Mouse (Mus musculus): Measurements from ENCODE around the gene Cpsf2.

DNA sequence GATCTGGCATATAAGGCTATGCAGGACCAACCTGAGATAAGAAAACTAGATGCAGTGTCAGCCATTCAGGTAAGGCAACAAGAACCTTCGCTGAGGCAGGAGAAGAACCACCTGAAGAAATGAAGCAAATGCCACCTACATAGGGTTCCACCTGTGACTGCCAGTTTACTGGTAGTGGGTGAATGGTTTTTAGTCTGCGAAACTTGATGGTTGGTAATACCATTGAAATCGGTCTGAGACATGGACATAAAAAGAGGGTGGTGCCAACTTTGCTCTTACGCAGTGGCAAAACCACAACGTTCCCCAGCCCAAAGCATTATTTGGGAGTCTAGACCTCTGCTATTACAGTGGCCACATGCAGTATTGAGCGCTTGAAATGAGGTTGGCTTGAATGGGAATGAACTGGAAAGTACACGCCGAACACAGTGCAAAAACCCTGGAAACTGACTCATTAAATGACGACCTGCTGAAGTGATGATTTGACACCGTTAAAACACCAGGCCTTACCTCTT, 1.7 kb downstream of the Cpsf2 start:
- no peak for TF ChIP-seq CTCF (IDR thresholded peaks at IDR 0.05; ENCODE audit: borderline replicate concordance, extremely low read depth, insufficient read depth, insufficient read length)
- no peak for TF ChIP-seq POLR2A (IDR thresholded peaks at IDR 0.05; ENCODE audit: borderline replicate concordance, extremely low read depth, insufficient read depth, insufficient read length, poor library complexity, severe bottlenecking)

Data from brain, embryonic 14.5 days (tissue).